Mouse (Mus musculus) limb, embryonic 12.5 days (tissue): ENCODE data around the gene Capn3. TPM values are rescaled to one million over a fixed set of nuclear protein-coding genes. Genes with fewer than 3 reads are reported as not detected.

Experiments
- ATAC-seq: fragments of 200-750 bp; cut with Nextera tagmentation; 2 replicates; pipeline ENCODE4 v1.8.0; 2017; ENCODE audit warnings: low read depth, moderate TSS enrichment; ENCODE audit not compliant: insufficient number of reproducible peaks, insufficient read depth, low FRiP score, low TSS enrichment
- H3K27ac ChIP-seq: fragments of 300-500 bp; sonication (generic); 2 replicates; pipeline ENCODE4 v1.5.1; 2016; ENCODE audit warnings: mild to moderate bottlenecking, moderate library complexity
- H3K27me3 ChIP-seq: fragments of 300-500 bp; sonication (generic); 2 replicates; pipeline ENCODE4 v1.6.1; 2016; ENCODE audit warnings: mild to moderate bottlenecking, moderate library complexity
- H3K36me3 ChIP-seq: fragments of 300-500 bp; sonication (generic); 2 replicates; pipeline ENCODE4 v1.6.1; 2016; ENCODE audit warnings: mild to moderate bottlenecking, moderate library complexity
- H3K4me1 ChIP-seq: fragments of 300-500 bp; sonication (generic); replicated peaks from 2 replicates; pipeline ENCODE4 v1.6.1; 2016
- H3K4me2 ChIP-seq: fragments of 300-500 bp; sonication (generic); 2 replicates; pipeline ENCODE4 v1.6.1; 2016; ENCODE audit warnings: mild to moderate bottlenecking, moderate library complexity
- H3K4me3 ChIP-seq: fragments of 300-500 bp; sonication (generic); replicated peaks from 2 replicates; pipeline ENCODE4 v1.5.1; 2016; ENCODE audit warnings: mild to moderate bottlenecking
- H3K9ac ChIP-seq: fragments of 300-500 bp; sonication (generic); replicated peaks from 2 replicates; pipeline ENCODE4 v1.6.1; 2016; ENCODE audit warnings: mild to moderate bottlenecking, moderate library complexity
- H3K9me3 ChIP-seq: fragments of 300-500 bp; sonication (generic); 2 replicates; pipeline ENCODE4 v1.6.1; 2016; ENCODE audit warnings: mild to moderate bottlenecking, moderate library complexity
- WGBS: fragments of 180-500 bp; shearing (Covaris S2); methylation state at CpG from one replicate; pipeline ENCODE4 v1.1.7; 2016; 5-methylcytosine and 5-hydroxymethylcytosine counted together
- polyA plus RNA-seq: library from polyadenylated mRNA; unstranded; fragments of >200 nt; fragmentation: Nextera tagmentation; extraction: Ambion mirVana; gene quantifications from 2 replicates; pipeline ENCODE4 v1.2.1, GENCODE M21; 2016

The Capn3 gene
- polyA plus RNA-seq, 1 experiment from 2014 or later: 2.7 TPM

DNA sequence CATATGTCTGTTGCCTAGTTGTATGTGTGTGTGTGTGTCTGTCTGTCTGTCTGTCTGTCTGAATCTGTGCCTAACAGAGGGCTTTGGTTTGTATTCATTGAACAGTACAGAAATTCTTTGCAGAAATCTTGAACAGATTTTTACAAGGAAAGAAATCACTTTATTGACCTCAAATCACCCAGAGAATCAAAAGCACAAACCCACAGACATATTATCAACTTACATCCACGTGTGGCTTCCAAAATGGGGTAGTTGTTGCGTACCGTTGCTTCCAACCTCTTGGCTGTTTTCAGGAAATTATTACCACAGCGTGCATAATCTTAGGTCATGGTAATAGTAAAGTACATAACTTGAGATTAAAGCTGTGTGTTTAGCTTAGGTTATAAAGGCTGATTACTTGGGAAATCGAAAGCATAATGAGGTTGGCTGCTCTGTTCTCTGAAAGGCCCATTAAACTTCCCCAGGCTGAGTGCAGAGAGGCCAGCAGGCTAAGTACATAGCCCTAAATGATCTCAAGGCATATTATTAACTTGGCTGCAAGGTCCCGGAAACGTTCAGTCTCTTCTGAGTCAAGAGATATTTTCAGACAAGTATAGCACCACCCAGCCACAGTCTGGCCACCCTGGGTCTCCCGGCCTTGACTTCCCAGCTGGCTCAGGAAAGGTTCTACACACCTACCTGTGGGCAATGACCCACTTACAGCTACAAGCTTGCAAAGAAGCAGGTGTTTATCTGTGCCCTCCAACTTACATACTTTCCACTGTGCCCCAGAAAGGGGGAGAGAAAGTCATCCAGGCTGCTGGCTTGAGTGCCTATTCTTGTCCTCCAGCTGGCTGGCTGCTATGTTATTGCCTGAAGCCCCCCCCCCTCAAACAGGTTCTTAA is 26.9 kb downstream of the Capn3 start:
- Histone ChIP-seq H3K4me3 (no peak overlapping the region), H3K4me1 (peaks cover 5% of the 10 kb centered on the region; the same call in 1 of the 2 replicates), H3K9ac (no peak overlapping the region), H3K9me3 (no peaks in the 10 kb centered on the region), H3K27me3 (no peaks in the 10 kb centered on the region), H3K27ac (no peak overlapping the region), H3K36me3 (no peaks in the 10 kb centered on the region), H3K4me2 (no peak overlapping the region)
- ATAC-seq: no peak
- WGBS: 64% methylated on average over 8 of the region's 8 CpGs

DNA sequence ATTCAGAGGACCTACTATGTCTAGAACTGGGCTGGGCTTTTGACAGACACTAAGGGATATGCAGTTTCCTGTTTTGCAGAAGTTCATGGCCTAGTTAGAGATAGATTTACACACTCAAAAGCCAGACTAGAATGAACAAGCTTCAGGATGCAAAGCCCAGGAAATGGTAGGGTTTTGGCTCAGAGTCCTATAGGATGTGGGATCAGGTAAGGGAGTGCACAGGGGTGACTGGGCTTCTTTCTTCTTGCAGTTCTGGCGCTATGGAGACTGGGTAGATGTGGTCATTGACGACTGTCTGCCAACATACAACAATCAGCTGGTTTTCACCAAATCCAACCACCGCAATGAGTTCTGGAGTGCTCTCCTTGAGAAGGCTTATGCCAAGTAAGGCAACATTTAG is 28.4 kb downstream of the Capn3 start:
- peaks cover 5% of the 10 kb centered on the region; the same call in 1 of the 2 replicates for H3K4me1 ChIP-seq
- H3K9me3 ChIP-seq: no peaks in the 10 kb centered on the region
- no peak for ATAC-seq
- H3K4me3 ChIP-seq: no peak overlapping the region
- H3K9ac ChIP-seq: no peak overlapping the region
- H3K27me3 ChIP-seq: no peaks in the 10 kb centered on the region
- H3K27ac ChIP-seq: no peak overlapping the region
- H3K36me3 ChIP-seq: no peaks in the 10 kb centered on the region
- H3K4me2 ChIP-seq: no peak overlapping the region
- WGBS: 95% methylated on average over 3 of the region's 3 CpGs

DNA sequence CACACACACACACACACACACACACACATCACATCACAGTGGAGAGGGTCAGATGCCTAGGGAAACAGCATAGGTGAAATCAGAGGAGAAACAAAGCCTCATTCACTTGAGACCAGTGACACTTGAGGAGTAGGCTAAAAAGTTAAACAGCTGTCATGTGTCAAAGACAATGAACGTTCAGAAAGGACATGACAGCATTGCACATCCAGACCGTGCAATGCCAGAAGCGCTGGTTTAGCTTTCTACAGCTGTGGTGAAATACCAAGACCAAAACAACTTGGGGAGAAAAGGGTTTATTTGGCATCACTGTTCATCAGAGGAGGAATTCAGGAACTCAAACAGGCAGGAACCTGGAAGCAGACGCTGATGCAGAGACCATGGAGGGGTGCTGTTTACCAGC is 37.4 kb downstream of the Capn3 start:
- H3K27me3 ChIP-seq: no peaks in the 10 kb centered on the region
- 79% methylated on average over 4 of the region's 4 CpGs for WGBS
- H3K9me3 ChIP-seq: no peaks in the 10 kb centered on the region
- no peak overlapping the region for H3K4me3 ChIP-seq
- H3K36me3 ChIP-seq: no peaks in the 10 kb centered on the region
- ATAC-seq: no peak
- no peak overlapping the region for H3K27ac ChIP-seq
- H3K9ac ChIP-seq: no peak overlapping the region
- H3K4me1 ChIP-seq: no peaks in the 10 kb centered on the region
- H3K4me2 ChIP-seq: no peak overlapping the region

DNA sequence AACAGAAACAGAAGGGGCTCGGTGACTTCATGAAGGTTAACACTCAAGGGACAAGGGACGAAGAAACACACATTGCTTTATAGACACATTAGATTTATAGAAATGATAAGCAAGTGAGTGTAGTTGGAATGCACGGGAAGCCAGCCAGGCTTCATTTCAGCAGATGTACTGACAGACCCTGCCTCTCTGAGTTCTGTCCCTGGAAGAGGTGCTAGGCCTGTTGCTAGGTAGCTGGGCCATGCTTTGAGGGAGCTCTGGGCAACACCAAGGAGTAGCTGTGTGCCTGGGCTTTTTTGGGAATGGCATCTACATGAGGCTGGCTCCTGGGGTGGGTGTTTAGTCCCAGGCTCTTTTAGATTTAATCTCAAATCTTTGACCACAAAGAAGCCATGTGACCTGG is 40.7 kb downstream of the Capn3 start:
- Histone ChIP-seq H3K9ac (no peak overlapping the region), H3K4me2 (no peak overlapping the region), H3K9me3 (no peaks in the 10 kb centered on the region), H3K4me3 (no peak overlapping the region), H3K27ac (no peak overlapping the region), H3K36me3 (no peaks in the 10 kb centered on the region), H3K27me3 (no peaks in the 10 kb centered on the region), H3K4me1 (peaks cover 8% of the 10 kb centered on the region; the same call in 1 of the 2 replicates)
- WGBS: 71% methylated on average over 3 of the region's 3 CpGs
- no peak for ATAC-seq

DNA sequence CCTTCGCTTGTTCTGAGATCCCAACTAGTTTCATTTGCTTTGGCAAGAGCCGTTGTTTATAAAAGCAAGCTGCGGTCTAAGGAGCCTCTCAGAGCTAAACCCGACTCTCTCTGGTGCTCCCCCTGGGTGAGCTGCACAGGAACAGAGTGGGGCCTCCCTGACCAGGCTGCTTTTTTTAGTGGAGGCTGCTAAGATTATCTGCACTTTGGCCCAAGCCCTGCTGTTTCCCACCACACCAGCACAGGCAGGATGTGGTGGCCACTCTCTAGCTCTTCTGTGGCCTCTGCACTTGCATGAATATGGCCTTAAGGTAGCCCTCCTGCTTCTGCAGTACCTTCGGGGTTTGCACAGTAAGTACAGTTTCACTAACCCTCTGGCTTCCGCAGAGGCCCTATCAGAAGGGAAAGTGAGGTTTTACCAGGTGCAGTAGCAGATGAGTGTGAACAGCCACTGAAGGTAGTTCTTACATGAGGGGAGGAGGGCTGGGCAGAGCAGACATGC is 44.2 kb downstream of the Capn3 start:
- 72% methylated on average over 6 of the region's 6 CpGs for WGBS
- no peak overlapping the region for H3K4me2 ChIP-seq
- H3K27me3 ChIP-seq: no peaks in the 10 kb centered on the region
- no peak overlapping the region for H3K27ac ChIP-seq
- H3K9ac ChIP-seq: no peak overlapping the region
- no peak overlapping the region for H3K4me3 ChIP-seq
- peaks cover 12% of the 10 kb centered on the region; the same call in 1 of the 2 replicates for H3K4me1 ChIP-seq
- no peak for ATAC-seq
- no peaks in the 10 kb centered on the region for H3K9me3 ChIP-seq
- peaks cover 3% of the 10 kb centered on the region for H3K36me3 ChIP-seq

DNA sequence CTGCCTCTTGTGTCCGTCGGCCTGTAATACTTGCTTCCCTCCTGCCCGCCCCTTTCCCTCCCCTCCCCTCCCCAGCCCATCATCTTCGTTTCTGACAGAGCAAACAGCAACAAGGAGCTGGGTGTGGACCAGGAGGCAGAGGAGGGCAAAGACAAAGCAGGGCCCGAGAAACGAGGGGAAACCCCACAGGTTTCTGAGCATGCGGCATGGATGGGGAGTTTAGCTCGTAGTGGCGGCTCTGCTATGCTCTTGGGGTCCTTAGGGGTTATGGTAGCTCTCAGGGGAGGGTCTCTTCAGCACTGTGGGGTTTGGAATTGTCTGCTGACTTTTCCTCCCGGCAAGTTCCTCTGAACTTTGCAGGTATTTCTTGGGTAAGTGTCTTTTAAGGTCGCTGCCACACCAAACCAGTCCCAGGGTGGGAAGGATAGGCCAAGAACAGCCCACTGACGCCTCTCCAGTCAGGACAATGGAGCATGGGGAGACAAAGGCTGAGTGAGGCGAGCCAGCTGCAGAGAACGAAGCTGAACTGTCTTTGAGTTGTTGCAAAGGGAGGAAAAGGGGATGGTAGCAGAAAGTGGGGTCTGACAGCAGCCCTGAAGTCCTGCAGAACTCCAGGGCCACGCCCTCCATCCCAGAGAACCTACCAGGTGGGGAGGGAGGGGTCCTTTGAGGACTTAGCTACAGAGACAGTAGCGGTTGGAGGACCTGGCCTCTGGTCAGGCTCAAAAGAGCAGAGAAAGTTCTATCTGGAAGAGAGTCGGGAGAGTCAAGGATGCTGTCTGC is 45.5 kb downstream of the Capn3 start:
- Histone ChIP-seq H3K9me3 (no peaks in the 10 kb centered on the region), H3K4me1 (peaks cover 12% of the 10 kb centered on the region; the same call in 1 of the 2 replicates), H3K9ac (no peak overlapping the region), H3K27ac (no peak overlapping the region), H3K4me2 (no peak overlapping the region), H3K4me3 (no peak overlapping the region), H3K36me3 (peaks cover 16% of the 10 kb centered on the region), H3K27me3 (no peaks in the 10 kb centered on the region)
- WGBS: 46% methylated on average over 17 of the region's 17 CpGs
- no peak for ATAC-seq

DNA sequence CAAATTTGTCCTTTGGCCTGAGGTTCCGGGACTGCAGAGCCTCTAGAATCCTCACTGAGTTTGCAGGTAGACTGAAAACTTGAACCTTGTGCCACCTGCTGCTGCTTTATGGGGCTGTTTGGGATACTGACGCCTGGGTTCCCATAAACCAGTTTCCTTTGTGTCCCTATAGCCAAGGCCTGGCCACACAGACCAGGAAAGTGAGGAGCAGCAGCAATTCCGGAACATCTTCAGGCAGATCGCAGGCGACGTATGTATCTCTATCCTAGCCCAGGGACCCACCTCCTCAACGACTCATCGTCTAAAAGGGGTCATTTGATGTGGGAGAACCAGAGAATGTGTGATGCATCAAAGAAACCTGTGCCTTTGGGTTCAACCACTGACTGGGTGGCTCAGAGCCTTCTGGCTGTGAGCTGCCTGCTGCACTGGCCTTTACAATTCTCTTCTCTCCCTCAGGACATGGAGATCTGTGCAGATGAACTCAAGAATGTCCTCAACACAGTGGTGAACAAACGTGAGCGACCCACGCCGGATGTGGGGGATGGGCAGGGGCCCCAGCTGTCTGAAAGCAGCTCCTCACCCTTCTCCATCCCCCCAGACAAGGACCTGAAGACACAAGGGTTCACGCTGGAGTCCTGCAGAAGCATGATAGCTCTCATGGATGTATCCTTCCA is 46.2 kb downstream of the Capn3 start:
- Histone ChIP-seq H3K27me3 (no peaks in the 10 kb centered on the region), H3K36me3 (peaks cover 22% of the 10 kb centered on the region), H3K4me1 (peaks cover 12% of the 10 kb centered on the region; the same call in 1 of the 2 replicates), H3K4me2 (no peak overlapping the region), H3K4me3 (no peak overlapping the region), H3K9me3 (no peaks in the 10 kb centered on the region), H3K9ac (no peak overlapping the region), H3K27ac (no peak overlapping the region)
- ATAC-seq: no peak
- WGBS: 65% methylated on average over 13 of the region's 13 CpGs

DNA sequence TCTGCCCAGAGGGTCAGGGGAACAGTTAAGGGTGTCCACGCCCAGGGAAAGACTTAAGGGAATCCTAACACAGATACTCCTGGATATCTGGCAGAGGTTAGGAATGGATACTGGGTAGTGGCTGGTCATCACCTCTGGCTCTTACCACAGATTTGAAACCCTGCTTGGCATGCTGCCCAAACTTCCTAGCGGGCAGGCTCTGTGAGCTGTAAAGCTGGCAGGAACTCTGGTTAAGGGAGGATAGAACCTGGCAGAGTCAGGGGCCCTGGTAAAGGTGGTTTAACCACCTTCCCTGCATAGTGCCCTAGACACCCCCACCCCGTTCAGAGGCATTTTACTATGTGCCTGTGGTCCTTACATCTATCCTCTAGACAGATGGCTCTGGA is 46.8 kb downstream of the Capn3 start:
- Histone ChIP-seq H3K4me3 (no peak overlapping the region), H3K9ac (no peak overlapping the region), H3K9me3 (no peaks in the 10 kb centered on the region), H3K27ac (no peak overlapping the region), H3K4me2 (no peak overlapping the region), H3K4me1 (peaks cover 12% of the 10 kb centered on the region; the same call in 1 of the 2 replicates), H3K27me3 (no peaks in the 10 kb centered on the region), H3K36me3 (peaks cover 24% of the 10 kb centered on the region)
- ATAC-seq: no peak
- WGBS: 79% methylated on average over 3 of the region's 3 CpGs

DNA sequence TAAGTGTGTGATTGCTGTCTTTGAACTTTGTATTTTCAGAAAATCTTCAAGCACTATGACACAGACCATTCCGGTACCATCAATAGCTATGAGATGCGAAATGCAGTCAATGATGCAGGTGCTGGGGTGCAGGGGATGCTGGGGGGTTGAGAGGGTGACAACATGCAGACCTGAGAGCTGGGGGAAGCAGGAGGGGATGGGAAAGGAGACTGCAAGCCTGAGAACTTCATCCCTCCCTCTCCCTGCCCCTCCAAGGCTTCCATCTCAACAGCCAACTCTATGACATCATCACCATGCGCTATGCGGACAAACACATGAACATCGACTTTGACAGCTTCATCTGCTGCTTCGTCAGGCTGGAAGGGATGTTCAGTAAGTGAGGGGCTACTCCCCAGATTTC is 47.3 kb downstream of the Capn3 start:
- no peaks in the 10 kb centered on the region for H3K9me3 ChIP-seq
- H3K4me1 ChIP-seq: peaks cover 12% of the 10 kb centered on the region; the same call in 1 of the 2 replicates
- H3K27me3 ChIP-seq: no peaks in the 10 kb centered on the region
- no peak for ATAC-seq
- H3K4me3 ChIP-seq: no peak overlapping the region
- H3K9ac ChIP-seq: no peak overlapping the region
- no peak overlapping the region for H3K27ac ChIP-seq
- H3K36me3 ChIP-seq: peaks cover 27% of the 10 kb centered on the region
- no peak overlapping the region for H3K4me2 ChIP-seq
- 88% methylated on average over 6 of the region's 6 CpGs for WGBS

DNA sequence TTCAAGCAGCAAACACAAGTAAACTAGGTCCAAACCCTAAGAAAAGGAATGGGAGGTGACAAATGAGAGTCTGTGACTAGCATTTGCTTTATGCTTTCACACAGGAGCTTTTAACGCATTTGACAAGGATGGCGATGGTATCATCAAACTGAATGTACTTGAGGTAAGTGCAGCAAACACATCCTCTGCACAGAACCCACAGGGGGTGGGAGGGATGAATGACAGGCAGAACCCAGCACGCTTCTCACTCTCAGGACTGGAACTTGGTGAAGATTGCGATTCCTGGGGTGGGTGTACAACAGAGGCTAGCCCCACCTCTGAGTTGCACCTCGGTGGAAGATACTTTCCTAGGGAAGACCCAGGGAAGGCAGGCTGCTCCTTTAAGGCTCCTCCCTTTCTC is 48.2 kb downstream of the Capn3 start:
- no peak overlapping the region for H3K9ac ChIP-seq
- H3K9me3 ChIP-seq: no peaks in the 10 kb centered on the region
- H3K27me3 ChIP-seq: no peaks in the 10 kb centered on the region
- no peak overlapping the region for H3K27ac ChIP-seq
- 71% methylated on average over 5 of the region's 5 CpGs for WGBS
- no peak overlapping the region for H3K4me3 ChIP-seq
- ATAC-seq: no peak
- H3K4me1 ChIP-seq: peaks cover 12% of the 10 kb centered on the region; the same call in 1 of the 2 replicates
- no peak overlapping the region for H3K4me2 ChIP-seq
- peaks cover 36% of the 10 kb centered on the region for H3K36me3 ChIP-seq

DNA sequence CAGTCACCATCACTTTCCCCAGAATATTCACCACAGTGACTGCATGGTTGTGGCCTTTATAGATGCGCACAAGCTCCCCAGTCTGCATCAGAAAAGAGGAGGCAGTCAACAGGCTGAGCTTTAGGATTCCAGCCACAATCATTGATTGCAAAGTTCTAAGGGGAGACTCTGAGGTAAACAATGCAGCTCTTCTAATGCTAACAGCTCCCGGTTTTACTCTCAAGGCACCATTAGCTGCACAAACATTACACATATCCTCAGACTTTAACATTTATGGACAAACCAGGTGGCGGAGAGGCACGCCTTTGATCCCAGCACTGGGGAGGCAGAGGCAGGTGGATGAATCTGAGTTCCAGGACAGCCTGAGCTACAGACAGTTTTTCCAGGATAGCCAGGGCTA is 58.4 kb downstream of the Capn3 start:
- H3K4me2 ChIP-seq: no peak overlapping the region
- no peaks in the 10 kb centered on the region for H3K4me1 ChIP-seq
- no peak overlapping the region for H3K9ac ChIP-seq
- ATAC-seq: no peak
- peaks cover 84% of the 10 kb centered on the region for H3K36me3 ChIP-seq
- H3K27me3 ChIP-seq: no peaks in the 10 kb centered on the region
- WGBS: 94% methylated on average over 4 of the region's 4 CpGs
- no peak overlapping the region for H3K27ac ChIP-seq
- H3K4me3 ChIP-seq: no peak overlapping the region
- no peaks in the 10 kb centered on the region for H3K9me3 ChIP-seq
